Comparison of ENCODE assay signal across 26 mouse cellular contexts in the genomic region with DNA sequence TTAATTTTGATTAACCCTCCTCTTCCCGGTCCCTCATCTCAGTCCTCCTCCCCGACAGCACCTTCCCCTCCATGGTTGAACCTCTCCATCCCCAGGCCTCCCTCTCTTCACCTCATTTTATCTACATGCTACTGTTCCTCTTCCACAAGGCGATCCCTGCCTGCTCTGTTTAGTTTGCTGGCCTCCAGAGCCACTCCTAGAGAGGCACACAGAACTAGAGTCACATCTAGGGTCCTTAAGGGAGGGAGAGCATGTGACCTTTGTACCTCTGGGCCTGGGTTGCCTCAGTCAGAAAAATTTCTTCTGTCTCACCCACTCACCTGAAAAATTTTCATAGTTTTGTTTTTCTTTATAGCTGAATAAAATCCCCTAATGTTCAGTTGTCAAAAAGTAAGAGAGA. TPM values are rescaled to one million over a fixed set of nuclear protein-coding genes. Genes with fewer than 3 reads are reported as not detected.
DNase-seq lines count a peak whose midpoint lies in the region; ATAC-seq and TF ChIP-seq lines count a peak whose summit lies in the region.
"Had no signal": no experiment of that assay in that cellular context is flagged by ENCODE, and none has a peak within 500 bp of the region (broad histone marks: within the 10 kb centered on the region; RNA-seq: fewer than 3 reads in every experiment).

No protein-coding gene starts in this region.

- 74% methylated on average over 3 of the region's 3 CpGs for WGBS in liver, adult 2 months
- 52% methylated on average over 3 of the region's 3 CpGs for WGBS in intestine, embryonic 16.5 days
- WGBS in stomach, embryonic 15.5 days: 79% methylated on average over 3 of the region's 3 CpGs

- no peaks in the 10 kb centered on the region for H3K9me3 ChIP-seq in MEL (replicated peaks; ENCODE audit: insufficient read depth, low read length)
- H3K9me3 ChIP-seq in intestine, embryonic 16.5 days (ENCODE audit: control insufficient read depth, low read length): no peaks in the 10 kb centered on the region; the same call in 1 of the 2 replicates
- no peaks in the 10 kb centered on the region for H3K9me3 ChIP-seq in stomach, embryonic 15.5 days
- H3K9me3 ChIP-seq: limb, embryonic 12.5 days; midbrain, embryonic 13.5 days; neural tube, embryonic 13.5 days had no signal

- H3K79me2 ChIP-seq in liver, adult 2 months (ENCODE audit: control insufficient read depth, insufficient read depth, low read length): no peaks in the 10 kb centered on the region
- H3K79me2 ChIP-seq in MEL (ENCODE audit: control insufficient read depth, insufficient read depth, low read length, poor library complexity): no peaks in the 10 kb centered on the region; the same call in 1 of the 2 replicates

- TF ChIP-seq RAD21 in MEL (IDR thresholded peaks at IDR 0.05; ENCODE audit: low read depth, low read length): no peak

- no peak for TF ChIP-seq CTCF in liver, adult 2 months (IDR thresholded peaks at IDR 0.05; ENCODE audit: low read depth, low read length)
- no peak for TF ChIP-seq CTCF in MEL (IDR thresholded peaks at IDR 0.05 in 2 of 3, conservative IDR thresholded peaks at IDR 0.05 in 1 of 3; ENCODE audit: control insufficient read depth in 1 of 3, insufficient read depth in 1 of 3, low read depth in 2 of 3, low read length in 3 of 3, poor library complexity in 1 of 3, severe bottlenecking in 1 of 3)

- H3K27ac ChIP-seq in liver, adult 2 months (replicated peaks; ENCODE audit: insufficient read depth, low read depth, low read length): peak overlapping the region; percentile 42
- peak overlapping the region; percentile 42 for H3K27ac ChIP-seq in MEL (ENCODE audit: control insufficient read depth, low read depth, low read length)
- H3K27ac ChIP-seq in intestine, embryonic 16.5 days (ENCODE audit: low read length): peak overlapping the region; percentile 69
- H3K27ac ChIP-seq in stomach, embryonic 15.5 days: peak overlapping the region; percentile 26; the same call in 1 of the 2 replicates
- H3K27ac ChIP-seq: heart, embryonic 13.5 days; hindbrain, embryonic 14.5 days; limb, embryonic 12.5 days; macrophage; midbrain, embryonic 13.5 days; neural tube, embryonic 13.5 days had no signal

- H3K9ac ChIP-seq in liver, adult 2 months (ENCODE audit: low read depth, low read length): no peak overlapping the region
- H3K9ac ChIP-seq in MEL (ENCODE audit: control insufficient read depth, low read depth, low read length, poor library complexity, severe bottlenecking): no peak overlapping the region; the same call in 1 of the 2 replicates
- no peak overlapping the region for H3K9ac ChIP-seq in intestine, embryonic 16.5 days (ENCODE audit: low read depth, low read length)
- H3K9ac ChIP-seq in stomach, embryonic 15.5 days: no peak overlapping the region
- H3K9ac ChIP-seq: forebrain, postnatal 0 days; heart, embryonic 13.5 days; hindbrain, embryonic 14.5 days; limb, embryonic 12.5 days; midbrain, embryonic 13.5 days; neural tube, embryonic 13.5 days had no signal

- H3K4me1 ChIP-seq in liver, adult 2 months (ENCODE audit: control insufficient read depth, insufficient read depth, low read length): peaks cover 6% of the 10 kb centered on the region
- peaks cover 31 to 44% of the 10 kb centered on the region in 2 experiments for H3K4me1 ChIP-seq in MEL (ENCODE audit: control insufficient read depth in 1 of 2, insufficient read depth in 2 of 2, low read length in 2 of 2)
- H3K4me1 ChIP-seq in intestine, embryonic 16.5 days (ENCODE audit: control insufficient read depth, insufficient read depth, low read length): peaks cover 19% of the 10 kb centered on the region
- no peaks in the 10 kb centered on the region for H3K4me1 ChIP-seq in stomach, embryonic 15.5 days
- H3K4me1 ChIP-seq: heart, embryonic 13.5 days; limb, embryonic 12.5 days; midbrain, embryonic 13.5 days; neural tube, embryonic 13.5 days had no signal

- no peak for TF ChIP-seq EP300 in MEL (IDR thresholded peaks at IDR 0.05; ENCODE audit: low read depth in 1 of 2, low read length in 2 of 2)

- ATAC-seq in intestine, embryonic 16.5 days: peak; percentile 55
- no peak for ATAC-seq in stomach, embryonic 15.5 days (ENCODE audit: insufficient read depth, low FRiP score, low read depth)
- ATAC-seq: forebrain, postnatal 0 days; inflammation-experienced regulatory T-cells, adult 6 months; midbrain, embryonic 13.5 days; Patski had no signal

- no peak for TF ChIP-seq POLR2A in liver, adult 2 months (IDR thresholded peaks at IDR 0.05; ENCODE audit: extremely low read depth, insufficient read depth, low read length)
- no peak for TF ChIP-seq POLR2A in MEL (IDR thresholded peaks at IDR 0.05; ENCODE audit: control insufficient read depth in 1 of 2, insufficient read depth in 1 of 2, low read depth in 1 of 2, low read length in 2 of 2, poor library complexity in 1 of 2)

- no peak overlapping the region for H3K4me2 ChIP-seq in intestine, embryonic 16.5 days (ENCODE audit: low read depth, low read length)
- H3K4me2 ChIP-seq in stomach, embryonic 15.5 days: no peak overlapping the region
- H3K4me2 ChIP-seq: heart, embryonic 13.5 days; hindbrain, embryonic 14.5 days; limb, embryonic 12.5 days; midbrain, embryonic 13.5 days; neural tube, embryonic 13.5 days had no signal

- DNase-seq in liver, adult 2 months (ENCODE audit: extremely low read depth, low read depth, low spot score): no peak
- DNase-seq in liver (no peak), MEL (ENCODE audit: low read depth, low spot score) (peak; percentile 36)
- no peak for DNase-seq in kidney, postnatal 25 days
- no peak for DNase-seq in frontal cortex, postnatal 25 days (ENCODE audit: low spot score in 2 of 2)
- DNase-seq: adrenal gland, postnatal 14 days; cerebellum, adult 18-20 months; cerebellum, postnatal 10 days; forebrain, postnatal 0 days; gastrocnemius, postnatal 10 days; heart, postnatal 10 days; lung, adult 2 months; lung, postnatal 10 days; right cerebral cortex, postnatal 4 days had no signal

- H3K27me3 ChIP-seq in liver, adult 2 months (ENCODE audit: control insufficient read depth, insufficient read depth, low read length): no peaks in the 10 kb centered on the region
- H3K27me3 ChIP-seq in MEL (ENCODE audit: control insufficient read depth in 1 of 2, insufficient read depth in 2 of 2, low read length in 2 of 2): no peaks in the 10 kb centered on the region
- H3K27me3 ChIP-seq in intestine, embryonic 16.5 days (replicated peaks; ENCODE audit: control insufficient read depth, insufficient read depth, low read length): no peaks in the 10 kb centered on the region
- no peaks in the 10 kb centered on the region for H3K27me3 ChIP-seq in stomach, embryonic 15.5 days (replicated peaks)
- H3K27me3 ChIP-seq: CH12.LX; heart, embryonic 13.5 days; limb, embryonic 12.5 days; midbrain, embryonic 13.5 days; neural tube, embryonic 13.5 days; Patski had no signal

- H3K36me3 ChIP-seq in liver, adult 2 months (ENCODE audit: control insufficient read depth, insufficient read depth, low read length): no peaks in the 10 kb centered on the region
- peaks cover 0 to 41% of the 10 kb centered on the region in 2 experiments; a peak in 2 of 4 replicates for H3K36me3 ChIP-seq in MEL (ENCODE audit: control insufficient read depth in 1 of 2, insufficient read depth in 2 of 2, low read length in 2 of 2)
- H3K36me3 ChIP-seq in intestine, embryonic 16.5 days (ENCODE audit: control insufficient read depth, insufficient read depth, low read length): no peaks in the 10 kb centered on the region
- no peaks in the 10 kb centered on the region for H3K36me3 ChIP-seq in stomach, embryonic 15.5 days
- H3K36me3 ChIP-seq: heart, embryonic 13.5 days; limb, embryonic 12.5 days; midbrain, embryonic 13.5 days; neural tube, embryonic 13.5 days had no signal

- H3K4me3 ChIP-seq in liver, adult 2 months (ENCODE audit: insufficient read depth, low read depth, low read length): no peak overlapping the region
- no peak overlapping the region for H3K4me3 ChIP-seq in MEL (ENCODE audit: control insufficient read depth in 1 of 2, insufficient read depth in 1 of 2, low read depth in 2 of 2, low read length in 2 of 2)
- no peak overlapping the region for H3K4me3 ChIP-seq in intestine, embryonic 16.5 days (ENCODE audit: low read length)
- H3K4me3 ChIP-seq in stomach, embryonic 15.5 days (replicated peaks): no peak overlapping the region
- H3K4me3 ChIP-seq: erythroblast, embryonic 14.5 days; heart, embryonic 13.5 days; limb, embryonic 12.5 days; midbrain, embryonic 13.5 days; neural tube, embryonic 13.5 days had no signal

RNA-seq across cellular contexts. Expression of a gene that starts 17.0 kb away (rescaled TPM):
- 130 TPM in 2 replicates for total RNA-seq in liver, adult 2 months (2014; rRNA removed)
- 128 and 130 TPM in 2 replicates for polyA plus RNA-seq in liver, adult 2 months (2012; rRNA removed)
- total RNA-seq in MEL (2012; rRNA removed): 41.5 and 42.4 TPM in 2 replicates
- polyA plus RNA-seq in MEL (2012; ENCODE audit: insufficient read depth in 1 of 2, insufficient read length in 2 of 2, low read depth in 1 of 2, low replicate concordance in 2 of 2, missing spikeins in 1 of 2): 10 to 100 TPM in 1 of 2 experiments, not detected in 1; 60.4 TPM
- polyA plus RNA-seq in intestine, embryonic 16.5 days (2015; fragmentation: Nextera tagmentation; extraction: Ambion mirVana): 110 and 116 TPM in 2 replicates
- 100 and 108 TPM in 2 replicates for polyA plus RNA-seq in stomach, embryonic 15.5 days (2015; fragmentation: Nextera tagmentation; extraction: Ambion mirVana)

RNA-seq across cellular contexts. Expression of a gene that starts 27.1 kb away (rescaled TPM):
- total RNA-seq in liver, adult 2 months (2014; rRNA removed): 21.9 and 36.3 TPM in 2 replicates
- 85.0 and 89.8 TPM in 2 replicates for polyA plus RNA-seq in liver, adult 2 months (2012; rRNA removed)
- total RNA-seq in MEL (2012; rRNA removed): 23.7 and 24.6 TPM in 2 replicates
- 10 to 100 TPM; 65.8 to 66.0 TPM for polyA plus RNA-seq in MEL (2012; ENCODE audit: insufficient read depth in 1 of 2, insufficient read length in 2 of 2, low read depth in 1 of 2, low replicate concordance in 2 of 2, missing spikeins in 1 of 2)
- 65.6 and 66.7 TPM in 2 replicates for polyA plus RNA-seq in intestine, embryonic 16.5 days (2015; fragmentation: Nextera tagmentation; extraction: Ambion mirVana)
- 29.4 and 31.4 TPM in 2 replicates for polyA plus RNA-seq in stomach, embryonic 15.5 days (2015; fragmentation: Nextera tagmentation; extraction: Ambion mirVana)

RNA-seq across cellular contexts. Expression of a gene that starts 42.5 kb away (rescaled TPM):
- total RNA-seq in liver, adult 2 months (2014; rRNA removed): 1.3 and 3.1 TPM in 2 replicates
- polyA plus RNA-seq in liver, adult 2 months (2012; rRNA removed): 4.1 and 5.8 TPM in 2 replicates
- total RNA-seq in MEL (2012; rRNA removed): 0.75 and 1.1 TPM in 2 replicates
- polyA plus RNA-seq in MEL (2012; ENCODE audit: insufficient read depth in 1 of 2, insufficient read length in 2 of 2, low read depth in 1 of 2, low replicate concordance in 2 of 2, missing spikeins in 1 of 2): 1 to 10 TPM in 1 of 2 experiments, not detected in 1; 1.3 TPM
- 1.0 and 1.1 TPM in 2 replicates for polyA plus RNA-seq in intestine, embryonic 16.5 days (2015; fragmentation: Nextera tagmentation; extraction: Ambion mirVana)
- polyA plus RNA-seq in stomach, embryonic 15.5 days (2015; fragmentation: Nextera tagmentation; extraction: Ambion mirVana): 1.1 and 1.3 TPM in 2 replicates
- polyA plus RNA-seq: erythroblast, embryonic 14.5 days had no signal

RNA-seq across cellular contexts. Expression of a gene that starts 52.0 kb away (rescaled TPM):
- total RNA-seq in liver, adult 2 months (2014; rRNA removed): 0.83 and 0.87 TPM in 2 replicates
- 0.91 and 1.4 TPM in 2 replicates for polyA plus RNA-seq in liver, adult 2 months (2012; rRNA removed)
- 16.9 and 18.3 TPM in 2 replicates for total RNA-seq in MEL (2012; rRNA removed)
- 10 to 100 TPM in 1 of 2 experiments, not detected in 1; 44.6 TPM for polyA plus RNA-seq in MEL (2012; ENCODE audit: insufficient read depth in 1 of 2, insufficient read length in 2 of 2, low read depth in 1 of 2, low replicate concordance in 2 of 2, missing spikeins in 1 of 2)
- polyA plus RNA-seq in intestine, embryonic 16.5 days (2015; fragmentation: Nextera tagmentation; extraction: Ambion mirVana): 44.7 and 46.3 TPM in 2 replicates
- 65.9 and 69.9 TPM in 2 replicates for polyA plus RNA-seq in stomach, embryonic 15.5 days (2015; fragmentation: Nextera tagmentation; extraction: Ambion mirVana)
- polyA plus RNA-seq: macrophage had no signal

RNA-seq across cellular contexts. Expression of a gene that starts 57.6 kb away (rescaled TPM):
- 1.5 and 1.8 TPM in 2 replicates for total RNA-seq in liver, adult 2 months (2014; rRNA removed)
- polyA plus RNA-seq in liver, adult 2 months (2012; rRNA removed): 5.2 and 10.0 TPM in 2 replicates
- 24.1 and 30.5 TPM in 2 replicates for total RNA-seq in MEL (2012; rRNA removed)
- polyA plus RNA-seq in MEL (2012; ENCODE audit: insufficient read depth in 1 of 2, insufficient read length in 2 of 2, low read depth in 1 of 2, low replicate concordance in 2 of 2, missing spikeins in 1 of 2): 100 to 1,000 TPM in 1 of 2 experiments, not detected in 1; 107 TPM
- polyA plus RNA-seq in intestine, embryonic 16.5 days (2015; fragmentation: Nextera tagmentation; extraction: Ambion mirVana): 54.4 and 56.9 TPM in 2 replicates
- 90.4 and 106 TPM in 2 replicates for polyA plus RNA-seq in stomach, embryonic 15.5 days (2015; fragmentation: Nextera tagmentation; extraction: Ambion mirVana)
